Mouse (Mus musculus) heart, adult 2 months (tissue): Measurements from ENCODE around the gene Acss3. TPM values are rescaled to one million over a fixed set of nuclear protein-coding genes. Genes with fewer than 3 reads are reported as not detected.

ENCODE experiments used
- DNase-seq, 2 experiments: peaks; one replicate each; pipeline ENCODE4 v3.0.0; 2021
- H3K27ac ChIP-seq: fragments of 200-600 bp; 2 replicates; pipeline ENCODE4 v1.8.1; 2022
- H3K27me3 ChIP-seq: fragments of 200-500 bp; 2 replicates; pipeline ENCODE4 v1.6.1; 2012; ENCODE audit warnings: mild to moderate bottlenecking, low read length, inconsistent platforms, mixed read lengths; ENCODE audit not compliant: control insufficient read depth, insufficient read depth
- H3K36me3 ChIP-seq: fragments of 200-500 bp; 2 replicates; pipeline ENCODE4 v1.6.1; 2012; ENCODE audit warnings: low read length, inconsistent platforms; ENCODE audit not compliant: control insufficient read depth, insufficient read depth
- H3K4me1 ChIP-seq: fragments of 200-500 bp; 2 replicates; pipeline ENCODE4 v1.6.1; 2011; ENCODE audit warnings: low read length; ENCODE audit not compliant: control insufficient read depth, insufficient read depth
- H3K4me3 ChIP-seq: fragments of 200-600 bp; 2 replicates; pipeline ENCODE4 v1.8.1; 2022
- H3K79me2 ChIP-seq: fragments of 200-500 bp; replicated peaks from 2 replicates; pipeline ENCODE4 v1.6.1; 2012; ENCODE audit warnings: mild to moderate bottlenecking, inconsistent platforms, low read length, moderate library complexity, mixed read lengths; ENCODE audit not compliant: control insufficient read depth, insufficient read depth
- H3K9ac ChIP-seq: fragments of 200-500 bp; 2 replicates; pipeline ENCODE4 v1.6.1; 2012; ENCODE audit warnings: low read depth, mild to moderate bottlenecking, control low read depth, inconsistent platforms, low read length, mixed read lengths
- CTCF ChIP-seq: fragments of 200-600 bp; IDR thresholded peaks from 2 replicates; pipeline ENCODE4 v1.8.1; 2022; ENCODE audit warnings: antibody characterized with exemption, mild to moderate bottlenecking, moderate library complexity
- EP300 ChIP-seq: fragments of 200-500 bp; IDR thresholded peaks from 2 replicates; pipeline ENCODE4 v1.6.1; 2011; ENCODE audit warnings: low read depth, low read length, control low read depth; ENCODE audit not compliant: insufficient read depth
- POLR2A ChIP-seq: fragments of 200-500 bp; IDR thresholded peaks from 2 replicates; pipeline ENCODE4 v1.6.1; 2011; ENCODE audit warnings: mild to moderate bottlenecking, low read depth, low read length, control low read depth; ENCODE audit not compliant: insufficient read depth
- WGBS: fragments of 180-500 bp; shearing (Covaris S2); methylation state at CpG from one replicate; pipeline ENCODE4 v1.1.7; 2018; 5-methylcytosine and 5-hydroxymethylcytosine counted together
- intact Hi-C: fragments of 180-260 bp; cut with DNase I; formaldehyde crosslinking; loops from one replicate; pipeline ENCODE4 v1.15.1; 2025
- polyA plus RNA-seq: library from polyadenylated mRNA; depleted of rRNA; stranded (reverse); fragments of >200 nt; gene quantifications from 2 replicates; pipeline ENCODE4 v1.2.3, GENCODE M21; 2012
- total RNA-seq, 2 experiments: library from RNA; stranded (reverse); gene quantifications; 2 replicates each; pipeline ENCODE4 v1.2.3; 2021

Gene Acss3
- total and polyA plus RNA-seq, 3 experiments = 1.5 to 4.3 (median 3.3) TPM

DNA sequence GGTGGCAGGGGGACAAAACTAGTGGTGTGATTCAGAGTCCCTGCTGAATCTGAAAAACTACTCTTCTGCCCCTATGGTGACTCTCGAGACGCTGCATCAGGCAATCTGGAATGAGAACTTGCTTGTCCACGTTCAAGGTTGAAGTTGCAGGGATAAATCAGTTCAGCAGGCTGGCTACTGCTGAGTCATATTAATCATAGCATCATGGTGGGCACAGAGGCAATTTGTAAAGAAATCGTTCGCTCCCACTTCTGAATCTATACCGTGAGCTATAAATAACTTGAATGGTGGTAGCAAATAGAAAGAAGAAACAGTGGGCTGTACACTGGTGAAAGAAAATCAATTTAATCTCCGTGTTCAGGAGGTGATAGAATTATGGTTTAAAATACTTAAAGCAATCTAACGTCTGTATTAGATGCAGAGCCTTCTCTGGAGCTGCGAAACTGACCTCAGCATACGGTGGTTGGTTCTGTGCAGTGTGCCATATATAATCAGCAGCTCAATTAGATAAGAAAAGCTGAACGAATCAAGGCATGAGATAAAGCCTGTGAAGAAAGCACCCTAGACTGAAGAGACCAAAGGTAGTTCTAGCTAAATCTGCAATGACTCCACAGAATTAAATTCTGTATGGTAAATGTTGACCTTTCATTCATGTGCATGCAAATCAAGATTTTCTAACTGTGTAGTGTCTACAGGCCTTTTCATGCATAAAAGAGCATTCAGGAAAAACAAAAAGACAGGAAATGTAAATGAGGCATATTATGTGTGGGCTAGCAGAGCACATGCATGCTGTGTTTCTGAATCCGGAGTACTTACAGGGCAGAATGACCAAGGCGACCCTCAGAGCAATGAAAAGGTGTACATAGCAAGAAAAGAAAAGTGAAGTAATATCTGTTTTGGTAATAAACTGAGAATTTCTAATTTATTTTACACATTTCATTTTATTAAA, 148.0 kb downstream of the Acss3 start:
- Histone ChIP-seq H3K9ac (no peak overlapping the region), H3K27me3 (no peaks in the 10 kb centered on the region), H3K36me3 (no peaks in the 10 kb centered on the region), H3K79me2 (no peaks in the 10 kb centered on the region), H3K4me1 (no peaks in the 10 kb centered on the region), H3K27ac (no peak overlapping the region), H3K4me3 (no peak overlapping the region)
- WGBS = 64% methylated on average over 13 of the region's 13 CpGs
- TF ChIP-seq CTCF = no peak
- TF ChIP-seq EP300 = no peak
- no peak for TF ChIP-seq POLR2A
- intact Hi-C loops = no loop called here
- DNase-seq = no peak

DNA sequence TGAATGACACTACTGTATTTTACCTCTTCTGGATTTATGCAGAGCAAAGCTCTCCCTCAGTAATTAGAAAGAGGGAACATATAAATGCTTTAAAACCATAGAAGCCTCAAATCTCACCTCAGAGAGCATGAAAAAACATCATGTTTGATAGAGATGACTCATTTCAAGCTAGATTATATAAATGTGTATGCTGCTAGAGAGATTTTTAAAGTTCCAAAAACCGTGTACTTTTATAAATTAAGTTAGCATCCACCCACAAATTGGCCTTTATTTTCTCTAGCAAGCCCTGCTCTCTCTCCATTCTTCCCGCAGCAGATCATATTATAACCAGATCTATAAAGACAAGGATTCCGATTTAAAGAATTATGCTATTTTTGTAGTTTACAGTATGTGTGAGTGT, 164.4 kb downstream of the Acss3 start:
- Histone ChIP-seq H3K79me2 (no peaks in the 10 kb centered on the region), H3K4me1 (no peaks in the 10 kb centered on the region), H3K27me3 (no peaks in the 10 kb centered on the region), H3K4me3 (no peak overlapping the region), H3K36me3 (no peaks in the 10 kb centered on the region), H3K27ac (no peak overlapping the region), H3K9ac (no peak overlapping the region)
- DNase-seq = no peak
- intact Hi-C loops = no loop called here
- WGBS = 82% methylated on average over 3 of the region's 3 CpGs
- TF ChIP-seq CTCF = no peak
- TF ChIP-seq EP300 = no peak
- no peak for TF ChIP-seq POLR2A

- 68% methylated on average over 5 of the region's 5 CpGs for WGBS
- H3K79me2 ChIP-seq = no peaks in the 10 kb centered on the region
- H3K4me1 ChIP-seq = no peaks in the 10 kb centered on the region
- no peak overlapping the region for H3K9ac ChIP-seq
- DNase-seq = no peak
- intact Hi-C loops = no loop called here
- no peaks in the 10 kb centered on the region for H3K36me3 ChIP-seq
- TF ChIP-seq CTCF (no peak), EP300 (no peak), POLR2A (no peak)
- H3K27me3 ChIP-seq = no peaks in the 10 kb centered on the region
- no peak overlapping the region for H3K4me3 ChIP-seq
- H3K27ac ChIP-seq = no peak overlapping the region
These were observed 182.1 kb downstream of the Acss3 start for GRCm38 (mm10) chr10:106941380-106941779.

DNA sequence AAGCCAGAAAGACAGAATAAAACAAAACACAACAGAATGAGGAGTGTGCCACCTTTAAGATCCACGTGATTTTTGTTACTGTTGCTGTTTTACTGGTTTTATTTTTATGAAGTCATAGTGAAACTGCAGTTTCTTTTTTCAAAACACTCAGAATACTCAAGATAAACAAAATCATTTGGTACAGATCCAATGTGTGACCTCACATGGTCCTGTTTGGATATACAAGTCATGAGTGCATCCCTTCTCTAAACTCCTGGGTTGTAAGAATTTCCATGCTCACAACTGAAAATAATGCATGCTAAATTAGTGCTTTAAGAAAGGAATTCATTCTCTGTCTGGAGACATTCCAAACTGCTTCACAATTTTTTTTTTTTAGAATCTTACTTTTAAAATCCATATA, 184.0 kb downstream of the Acss3 start:
- Histone ChIP-seq H3K27ac (no peak overlapping the region), H3K27me3 (no peaks in the 10 kb centered on the region), H3K4me1 (no peaks in the 10 kb centered on the region), H3K9ac (no peak overlapping the region), H3K36me3 (no peaks in the 10 kb centered on the region), H3K79me2 (no peaks in the 10 kb centered on the region), H3K4me3 (no peak overlapping the region)
- WGBS = 34% methylated on average over 1 of the region's 1 CpGs
- intact Hi-C loops = loop anchor here (10.0 kb wide), 1 partner anchor 805 kb away; no protein-coding TSS in a partner anchor
- TF ChIP-seq EP300 = no peak
- no peak for DNase-seq

- no peak overlapping the region for H3K27ac ChIP-seq
- no peak for TF ChIP-seq CTCF
- TF ChIP-seq POLR2A = no peak
- TF ChIP-seq EP300 = no peak
- H3K27me3 ChIP-seq = no peaks in the 10 kb centered on the region
- no peak overlapping the region for H3K4me3 ChIP-seq
- intact Hi-C loops = loop anchor here (10.0 kb wide), 1 partner anchor 806 kb away; no protein-coding TSS in a partner anchor
- H3K4me1 ChIP-seq = no peaks in the 10 kb centered on the region
- 83% methylated on average over 3 of the region's 3 CpGs for WGBS
- no peaks in the 10 kb centered on the region for H3K36me3 ChIP-seq
- no peak overlapping the region for H3K9ac ChIP-seq
- no peak for DNase-seq
- H3K79me2 ChIP-seq = no peaks in the 10 kb centered on the region
These were observed 184.6 kb downstream of the Acss3 start for GRCm38 (mm10) chr10:106938851-106939250.

DNA sequence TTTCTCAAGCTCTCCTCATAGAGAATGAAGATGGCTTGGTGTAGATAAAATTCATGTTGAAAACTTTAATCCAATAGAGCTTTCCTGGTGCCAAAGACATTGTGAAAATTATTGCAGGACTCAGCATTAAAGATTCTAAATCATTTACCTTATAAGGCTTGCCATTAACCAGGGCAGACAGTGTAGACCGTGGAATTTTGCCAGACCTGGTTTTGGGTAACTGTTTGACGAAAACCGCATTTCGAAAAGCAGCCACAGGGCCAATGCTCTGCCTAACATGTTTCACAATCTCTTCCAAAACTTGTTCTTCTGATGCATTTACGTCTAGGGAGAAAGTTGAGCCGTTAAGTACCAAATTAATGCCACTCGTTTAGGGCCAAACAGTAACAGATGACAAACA, 186.5 kb downstream of the Acss3 start:
- TF ChIP-seq CTCF (no peak), EP300 (no peak), POLR2A (no peak)
- intact Hi-C loops = loop anchor here (10.0 kb wide), 1 partner anchor 808 kb away; no protein-coding TSS in a partner anchor
- H3K79me2 ChIP-seq = no peaks in the 10 kb centered on the region

More for the DNA sequence above, 186.5 kb downstream of the Acss3 start:
- Histone ChIP-seq H3K9ac (no peak overlapping the region), H3K4me1 (no peaks in the 10 kb centered on the region), H3K36me3 (no peaks in the 10 kb centered on the region), H3K27me3 (no peaks in the 10 kb centered on the region), H3K4me3 (no peak overlapping the region), H3K27ac (no peak overlapping the region)
- WGBS = 89% methylated on average over 7 of the region's 7 CpGs
- DNase-seq = no peak
